Comparison of ENCODE assay signal across 25 mouse cellular contexts in the genomic region with DNA sequence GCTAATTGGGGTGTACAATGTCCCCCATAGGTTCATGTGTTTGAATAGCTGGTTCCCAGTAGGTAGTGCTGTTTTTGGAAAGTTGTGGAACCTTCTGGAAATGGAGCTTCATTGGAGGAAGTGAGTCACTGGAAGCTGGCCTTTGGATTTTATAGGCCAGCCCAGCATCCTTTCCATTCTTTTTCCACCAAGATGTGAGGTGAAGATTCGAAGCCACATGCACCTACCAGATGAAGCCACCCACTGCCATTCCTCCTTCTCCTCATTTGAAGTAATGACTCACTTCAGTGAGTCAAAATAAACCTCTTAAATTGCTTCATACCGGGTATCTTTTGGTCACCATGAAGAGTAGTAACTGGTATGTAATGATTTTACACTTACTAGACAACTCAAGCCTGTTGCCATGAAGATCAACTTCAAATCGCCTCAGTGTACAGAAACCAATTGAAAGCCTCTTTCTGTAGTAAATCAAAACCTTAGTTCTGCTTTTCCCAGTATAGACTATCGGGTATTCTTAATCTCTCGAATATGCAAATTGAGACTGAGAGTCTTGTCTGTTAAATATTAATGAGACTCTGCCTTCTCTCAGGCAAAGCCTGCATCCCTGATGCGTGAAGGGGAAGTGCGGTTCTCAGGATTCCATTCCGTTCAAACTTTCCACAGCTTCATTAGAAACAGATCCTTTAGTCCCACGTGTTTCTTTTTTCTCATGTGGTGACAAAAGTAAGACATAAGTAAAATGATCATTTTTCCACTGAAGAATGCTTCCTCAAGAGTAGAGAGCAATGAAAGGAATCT. TPM values are rescaled to one million over a fixed set of nuclear protein-coding genes. Genes with fewer than 3 reads are reported as not detected.
DNase-seq lines count a peak whose midpoint lies in the region; ATAC-seq and TF ChIP-seq lines count a peak whose summit lies in the region.
"Had no signal": no experiment of that assay in that cellular context is flagged by ENCODE, and none has a peak within 500 bp of the region (broad histone marks: within the 10 kb centered on the region; RNA-seq: fewer than 3 reads in every experiment).

No protein-coding gene starts in this region.

- TF ChIP-seq EP300 in CH12.LX (IDR thresholded peaks at IDR 0.05; ENCODE audit: low read length): no peak

- DNase-seq in forebrain, postnatal 0 days: no peak
- DNase-seq in forebrain, embryonic 11.5 days (ENCODE audit: low spot score): no peak
- DNase-seq in kidney, adult 18-20 months: no peak
- peak; percentile 40 for DNase-seq in CH12.LX (ENCODE audit: extremely low read depth)
- peak; percentile 57 for DNase-seq in brain, embryonic 14.5 days (ENCODE audit: low read depth)
- no peak for DNase-seq in heart, postnatal 4 days
- no peak for DNase-seq in hindbrain, embryonic 14.5 days (ENCODE audit: low spot score)
- DNase-seq: adrenal gland, postnatal 14 days; cerebellum, adult 11-12 months; cerebellum, postnatal 14 days; lung, postnatal 10 days; thymus, postnatal 14 days had no signal

- no peak overlapping the region for H3K27ac ChIP-seq in forebrain, postnatal 0 days (ENCODE audit: low read depth, low read length)
- no peak overlapping the region for H3K27ac ChIP-seq in forebrain, embryonic 11.5 days (ENCODE audit: low read depth, low read length)
- peak overlapping the region; percentile 77 for H3K27ac ChIP-seq in kidney, embryonic 15.5 days
- H3K27ac ChIP-seq in CH12.LX (ENCODE audit: insufficient read depth, low read depth): no peak overlapping the region
- H3K27ac ChIP-seq in hindbrain, embryonic 14.5 days: no peak overlapping the region
- H3K27ac ChIP-seq: heart, embryonic 13.5 days; hindbrain, embryonic 15.5 days; intestine, embryonic 15.5 days; limb, embryonic 15.5 days; neural tube, embryonic 13.5 days had no signal

- H3K9me3 ChIP-seq in forebrain, postnatal 0 days (ENCODE audit: low read length): no peaks in the 10 kb centered on the region
- H3K9me3 ChIP-seq in forebrain, embryonic 11.5 days (ENCODE audit: control insufficient read depth, low read length): no peaks in the 10 kb centered on the region
- H3K9me3 ChIP-seq in kidney, embryonic 15.5 days (replicated peaks): no peaks in the 10 kb centered on the region
- no peaks in the 10 kb centered on the region for H3K9me3 ChIP-seq in CH12.LX (replicated peaks; ENCODE audit: low read length)
- H3K9me3 ChIP-seq in hindbrain, embryonic 14.5 days (ENCODE audit: control insufficient read depth, low read length): no peaks in the 10 kb centered on the region
- H3K9me3 ChIP-seq: heart, embryonic 13.5 days; hindbrain, embryonic 15.5 days; intestine, embryonic 15.5 days; limb, embryonic 15.5 days; neural tube, embryonic 13.5 days had no signal

- no peak overlapping the region for H3K4me3 ChIP-seq in forebrain, postnatal 0 days (ENCODE audit: low read depth, low read length)
- H3K4me3 ChIP-seq in forebrain, embryonic 11.5 days (ENCODE audit: low read depth, low read length): no peak overlapping the region
- no peak overlapping the region for H3K4me3 ChIP-seq in kidney, embryonic 15.5 days (replicated peaks)
- H3K4me3 ChIP-seq in CH12.LX (replicated peaks in 1 of 3; ENCODE audit: low read depth in 2 of 3, low read length in 2 of 3, poor library complexity in 1 of 3): no peak overlapping the region
- no peak overlapping the region for H3K4me3 ChIP-seq in hindbrain, embryonic 14.5 days (replicated peaks; ENCODE audit: low read length)
- H3K4me3 ChIP-seq: heart, embryonic 13.5 days; hindbrain, embryonic 15.5 days; intestine, embryonic 15.5 days; limb, embryonic 15.5 days; neural tube, embryonic 13.5 days had no signal

- no peaks in the 10 kb centered on the region for H3K79me2 ChIP-seq in CH12.LX (replicated peaks; ENCODE audit: control insufficient read depth, extremely low read depth, insufficient read depth, poor library complexity, severe bottlenecking)

- 41% methylated on average over 9 of the region's 9 CpGs for WGBS in forebrain, postnatal 0 days
- WGBS in forebrain, embryonic 11.5 days: 73% methylated on average over 9 of the region's 9 CpGs
- WGBS in kidney, embryonic 15.5 days: 68% methylated on average over 9 of the region's 9 CpGs
- WGBS in hindbrain, embryonic 14.5 days: 39% methylated on average over 9 of the region's 9 CpGs

- H3K9ac ChIP-seq in forebrain, postnatal 0 days: no peak overlapping the region
- H3K9ac ChIP-seq in forebrain, embryonic 11.5 days (ENCODE audit: low read length): no peak overlapping the region
- H3K9ac ChIP-seq in kidney, embryonic 15.5 days: no peak overlapping the region
- no peak overlapping the region for H3K9ac ChIP-seq in CH12.LX (ENCODE audit: insufficient read depth, low read depth)
- H3K9ac ChIP-seq in hindbrain, embryonic 14.5 days: no peak overlapping the region
- H3K9ac ChIP-seq: heart, embryonic 13.5 days; hindbrain, embryonic 15.5 days; intestine, embryonic 15.5 days; limb, embryonic 15.5 days; neural tube, embryonic 13.5 days had no signal

- ATAC-seq in forebrain, postnatal 0 days: peak; percentile 25; the same call in 1 of the 2 replicates
- ATAC-seq in forebrain, embryonic 11.5 days (replicated peaks; ENCODE audit: low FRiP score): no peak
- 0 out of 2 replicates have a peak, but pooled peaks have one; percentile 12 for ATAC-seq in kidney, embryonic 15.5 days (replicated peaks; ENCODE audit: low FRiP score)
- ATAC-seq in hindbrain, embryonic 14.5 days (ENCODE audit: low FRiP score): no peak
- ATAC-seq: activated CD4-positive, CD25-positive, alpha-beta regulatory T cell, adult 4 months; intestine, embryonic 15.5 days had no signal

- TF ChIP-seq CTCF in forebrain, postnatal 0 days (IDR thresholded peaks at IDR 0.05; ENCODE audit: low read depth): no peak
- TF ChIP-seq CTCF in CH12.LX (conservative IDR thresholded peaks at IDR 0.05 in 1 of 2, IDR thresholded peaks at IDR 0.05 in 1 of 2; ENCODE audit: low read depth in 2 of 2, low read length in 2 of 2): no peak
- no peak for TF ChIP-seq CTCF in brain, embryonic 14.5 days (IDR thresholded peaks at IDR 0.05; ENCODE audit: borderline replicate concordance, extremely low read depth, insufficient read depth, insufficient read length)

- dilution Hi-C loops in CH12.LX (cut with MboI; ENCODE audit: extremely low pct_ligation_motif_present, extremely low pct_unique_long_range_greater_than_20kb, low sequenced_read_pairs): no loop called here

- in situ Hi-C loops in CH12.LX (cut with MboI; ENCODE audit: low pct_ligation_motif_present, low pct_unique_long_range_greater_than_20kb, low sequenced_read_pairs): no loop called here

- H3K36me3 ChIP-seq in forebrain, postnatal 0 days (ENCODE audit: insufficient read depth): no peaks in the 10 kb centered on the region
- H3K36me3 ChIP-seq in forebrain, embryonic 11.5 days (ENCODE audit: control insufficient read depth, insufficient read depth, low read length): no peaks in the 10 kb centered on the region
- H3K36me3 ChIP-seq in kidney, embryonic 15.5 days: no peaks in the 10 kb centered on the region
- H3K36me3 ChIP-seq in CH12.LX (replicated peaks in 1 of 2; ENCODE audit: control insufficient read depth in 1 of 2, insufficient read depth in 1 of 2, low read length in 1 of 2): no peaks in the 10 kb centered on the region
- H3K36me3 ChIP-seq in hindbrain, embryonic 14.5 days (replicated peaks; ENCODE audit: control insufficient read depth, insufficient read depth): no peaks in the 10 kb centered on the region
- H3K36me3 ChIP-seq: heart, embryonic 13.5 days; hindbrain, embryonic 15.5 days; intestine, embryonic 15.5 days; limb, embryonic 15.5 days; neural tube, embryonic 13.5 days had no signal

- TF ChIP-seq POLR2A in CH12.LX (IDR thresholded peaks at IDR 0.05; ENCODE audit: low read depth, low read length): no peak
- TF ChIP-seq POLR2A in brain, embryonic 14.5 days (IDR thresholded peaks at IDR 0.05; ENCODE audit: borderline replicate concordance, extremely low read depth, insufficient read depth, insufficient read length, poor library complexity, severe bottlenecking): no peak

- no peak for TF ChIP-seq RAD21 in CH12.LX (IDR thresholded peaks at IDR 0.05; ENCODE audit: low read depth, low read length)

- H3K4me2 ChIP-seq in forebrain, postnatal 0 days (ENCODE audit: low read depth): no peak overlapping the region
- no peak overlapping the region for H3K4me2 ChIP-seq in forebrain, embryonic 11.5 days (ENCODE audit: low read depth, low read length, severe bottlenecking)
- no peak overlapping the region for H3K4me2 ChIP-seq in kidney, embryonic 15.5 days
- H3K4me2 ChIP-seq in CH12.LX (ENCODE audit: insufficient read depth, low read depth, poor library complexity, severe bottlenecking): no peak overlapping the region
- H3K4me2 ChIP-seq in hindbrain, embryonic 14.5 days (replicated peaks): no peak overlapping the region
- H3K4me2 ChIP-seq: heart, embryonic 13.5 days; hindbrain, embryonic 15.5 days; intestine, embryonic 15.5 days; limb, embryonic 15.5 days; neural tube, embryonic 13.5 days had no signal

- no peaks in the 10 kb centered on the region for H3K27me3 ChIP-seq in forebrain, postnatal 0 days (ENCODE audit: insufficient read depth, low read length)
- no peaks in the 10 kb centered on the region for H3K27me3 ChIP-seq in forebrain, embryonic 11.5 days (ENCODE audit: control insufficient read depth, insufficient read depth, low read length)
- H3K27me3 ChIP-seq in kidney, embryonic 15.5 days: no peaks in the 10 kb centered on the region
- H3K27me3 ChIP-seq in CH12.LX (replicated peaks): no peaks in the 10 kb centered on the region
- H3K27me3 ChIP-seq in hindbrain, embryonic 14.5 days (ENCODE audit: control insufficient read depth, insufficient read depth, low read length): no peaks in the 10 kb centered on the region
- H3K27me3 ChIP-seq: heart, embryonic 13.5 days; hindbrain, embryonic 15.5 days; intestine, embryonic 15.5 days; limb, embryonic 15.5 days; neural tube, embryonic 13.5 days had no signal

- H3K4me1 ChIP-seq in forebrain, postnatal 0 days (ENCODE audit: insufficient read depth): no peaks in the 10 kb centered on the region
- no peaks in the 10 kb centered on the region for H3K4me1 ChIP-seq in forebrain, embryonic 11.5 days (replicated peaks; ENCODE audit: control insufficient read depth, insufficient read depth, low read length)
- H3K4me1 ChIP-seq in kidney, embryonic 15.5 days: peaks cover 15% of the 10 kb centered on the region; the same call in 1 of the 2 replicates
- H3K4me1 ChIP-seq in CH12.LX (ENCODE audit: control insufficient read depth in 1 of 2, insufficient read depth in 2 of 2): peaks cover 4 to 31% of the 10 kb centered on the region in 2 experiments
- H3K4me1 ChIP-seq in hindbrain, embryonic 14.5 days (replicated peaks; ENCODE audit: control insufficient read depth, insufficient read depth, low read length): peaks cover 7% of the 10 kb centered on the region; the same call in 1 of the 2 replicates
- H3K4me1 ChIP-seq: heart, embryonic 13.5 days; intestine, embryonic 15.5 days; limb, embryonic 15.5 days had no signal

RNA-seq across cellular contexts. Expression of gene Stmnd1, which starts 31.9 kb away (rescaled TPM):
- not detected in 2 replicates for total RNA-seq in forebrain, postnatal 0 days (2014; rRNA removed)
- 0.28 TPM in 1 of 2 replicates, not detected in the other for polyA plus RNA-seq in forebrain, postnatal 0 days (2015; fragmentation: Nextera tagmentation; extraction: Ambion mirVana)
- polyA plus RNA-seq in forebrain, embryonic 11.5 days (2014; fragmentation: Nextera tagmentation; extraction: Ambion mirVana): not detected in 2 replicates
- polyA plus RNA-seq in kidney, embryonic 15.5 days (2015; fragmentation: Nextera tagmentation; extraction: Ambion mirVana): 0.18 and 0.19 TPM in 2 replicates
- total RNA-seq in CH12.LX (2012; rRNA removed) (not detected in 2 replicates), CH12.LX (2014; rRNA removed) (not detected in 2 replicates)
- not detected in 2 replicates for polyA plus RNA-seq in CH12.LX (2012; ENCODE audit: insufficient read length, low read depth)
- polyA plus RNA-seq in brain, embryonic 14.5 days (2012; rRNA removed): not detected in 2 replicates
- total RNA-seq in heart, postnatal 4 days (2021): under 1 TPM; 0.18 to 0.45 TPM
- polyA plus RNA-seq in hindbrain, embryonic 14.5 days (2014; fragmentation: Nextera tagmentation; extraction: Ambion mirVana): 0.15 TPM in 1 of 2 replicates, not detected in the other
- total RNA-seq: adrenal gland, postnatal 14 days; granulocyte monocyte progenitor cell, adult 5-6 weeks; layer of hippocampus, adult 8-10 months; left cerebral cortex, adult 18-20 months; left cerebral cortex, postnatal 36 days; megakaryocyte, adult 5-6 weeks had no signal
- polyA plus RNA-seq: activated CD4-positive, CD25-positive, alpha-beta regulatory T cell, adult 4 months; intestine, embryonic 15.5 days; liver, embryonic 16.5 days had no signal

Comparison
In these comparisons a context has a peak if more than half of its experiments do, and no peak if none do; other contexts are left out.
1. ATAC-seq: peak in forebrain, postnatal 0 days (single experiment) and kidney, embryonic 15.5 days (single experiment); none in forebrain, embryonic 11.5 days (single experiment) and hindbrain, embryonic 14.5 days (single experiment).
2. DNase-seq: peak in CH12.LX (single experiment) and brain, embryonic 14.5 days (single experiment); none in forebrain, postnatal 0 days (single experiment), forebrain, embryonic 11.5 days (single experiment), kidney, adult 18-20 months (single experiment), heart, postnatal 4 days (single experiment) and hindbrain, embryonic 14.5 days (single experiment).